Mouse (Mus musculus) olfactory bulb, adult 2 months (tissue): ENCODE results near the gene Vps37b.

ENCODE experiments used
- CTCF ChIP-seq: fragments of 200-500 bp; IDR thresholded peaks from 2 replicates; pipeline ENCODE4 v1.5.1; 2012; ENCODE audit warnings: low read depth, mild to moderate bottlenecking, low read length, moderate library complexity; ENCODE audit not compliant: insufficient read depth
- POLR2A ChIP-seq: fragments of 200-500 bp; IDR thresholded peaks from 2 replicates; pipeline ENCODE4 v1.6.1; 2012; ENCODE audit warnings: mild to moderate bottlenecking, low read depth, low read length, moderate library complexity; ENCODE audit not compliant: insufficient read depth

- TF ChIP-seq CTCF (no peak), POLR2A (no peak)
Observed at GRCm38 (mm10) chr5:124017941-124018340, 14.1 kb downstream of the Vps37b start.
